Mouse (Mus musculus) liver, embryonic 14.5 days (tissue): ENCODE measurements around the gene Olfr875.

ENCODE experiments used
- CTCF ChIP-seq: IDR thresholded peaks from 2 replicates; pipeline ENCODE4 v1.5.1; 2016; ENCODE audit warnings: antibody characterized with exemption, low read depth, control low read depth
- EP300 ChIP-seq: IDR thresholded peaks from 2 replicates; pipeline ENCODE4 v1.6.1; 2016; ENCODE audit warnings: antibody characterized with exemption, low read depth

DNA sequence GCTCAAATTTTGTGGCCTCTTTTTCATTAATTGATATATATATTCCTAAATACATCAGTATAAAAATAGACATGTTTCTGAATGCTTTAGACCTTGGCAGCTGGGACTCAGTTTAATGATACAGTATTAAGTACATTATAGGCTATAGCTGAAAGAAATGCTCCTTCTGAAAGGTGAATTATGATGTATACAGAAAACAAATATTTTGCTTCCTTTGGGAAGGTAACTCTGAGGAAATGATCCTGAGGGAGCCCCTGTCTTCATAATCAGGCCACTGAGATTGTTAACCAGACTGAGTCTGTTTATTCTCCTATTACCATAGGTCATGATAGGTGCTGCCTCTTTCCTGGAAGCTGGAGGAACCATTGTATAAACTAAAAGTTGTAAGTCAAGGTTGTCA is 26.9 kb upstream of the Olfr875 start, which contains the start of gene Olfr874:
- TF ChIP-seq CTCF (no peak), EP300 (no peak)
